Mouse (Mus musculus) ES-E14 (cell line): ENCODE results near the gene Gm2696.

Source experiments
- CHD2 ChIP-seq: IDR thresholded peaks from 2 replicates; pipeline ENCODE4 v1.6.1; 2014; ENCODE audit warnings: mild to moderate bottlenecking, low read depth, low read length, inconsistent platforms
- HCFC1 ChIP-seq: IDR thresholded peaks from 2 replicates; pipeline ENCODE4 v1.6.1; 2012; ENCODE audit warnings: low read length, inconsistent platforms, borderline replicate concordance; ENCODE audit not compliant: insufficient read depth
- MAFK ChIP-seq: IDR thresholded peaks from 2 replicates; pipeline ENCODE4 v1.6.1; 2014; ENCODE audit warnings: mild to moderate bottlenecking, low read depth, low read length, inconsistent platforms; ENCODE audit not compliant: insufficient read depth
- ZC3H11A ChIP-seq: IDR thresholded peaks from 2 replicates; pipeline ENCODE4 v1.6.1; 2012; ENCODE audit warnings: low read depth, mild to moderate bottlenecking, inconsistent platforms, low read length, borderline replicate concordance
- ZNF384 ChIP-seq: IDR thresholded peaks from 2 replicates; pipeline ENCODE4 v1.6.1; 2012; ENCODE audit warnings: low read depth, low read length, inconsistent platforms

GRCm38 (mm10) chr10:77864067-77864761 is 49.7 kb downstream of the Gm2696 start:
- TF ChIP-seq CHD2 (no peak), ZNF384 (no peak), MAFK (no peak), ZC3H11A (no peak), HCFC1 (no peak)
